Mouse (Mus musculus) neutrophil, adult 83 days (primary cell): ENCODE measurements around the gene Ftcd. TPM values are rescaled to one million over a fixed set of nuclear protein-coding genes. Genes with fewer than 3 reads are reported as not detected.

ENCODE experiments used
- total RNA-seq, 2 experiments: library from RNA; stranded (reverse); gene quantifications; one replicate each; pipeline ENCODE4 v1.2.4; 2023

The Ftcd gene
- not detected for total RNA-seq

DNA sequence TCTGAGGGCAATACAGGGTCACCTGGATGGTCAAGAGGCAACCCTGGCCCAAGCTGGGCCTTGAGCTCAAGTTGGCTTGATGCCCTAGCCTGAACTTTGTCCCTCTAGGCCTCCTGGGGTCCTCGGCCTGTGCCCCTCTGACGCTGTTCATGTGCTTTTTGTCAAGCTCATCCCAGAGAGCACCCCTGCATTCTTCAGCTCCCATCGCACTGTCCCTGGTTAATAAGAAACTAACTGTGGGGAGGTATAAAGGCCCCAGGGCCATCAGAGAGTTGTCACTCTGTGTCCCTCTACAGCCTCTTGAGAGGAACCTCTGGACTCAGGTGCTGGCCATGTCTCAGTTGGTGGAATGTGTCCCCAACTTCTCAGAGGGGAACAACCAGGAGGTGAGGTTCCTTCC lies at the start of gene Ftcd:
TSS of gene Ftcd (plus strand) at position 275 of the 400 bp plus-strand sequence.

GRCm38 (mm10) chr10:76531375-76531774 lies 44.1 kb upstream of the Ftcd start, which contains the start of gene Lss:
Lss (plus strand) TSS chr10:76531588.

DNA sequence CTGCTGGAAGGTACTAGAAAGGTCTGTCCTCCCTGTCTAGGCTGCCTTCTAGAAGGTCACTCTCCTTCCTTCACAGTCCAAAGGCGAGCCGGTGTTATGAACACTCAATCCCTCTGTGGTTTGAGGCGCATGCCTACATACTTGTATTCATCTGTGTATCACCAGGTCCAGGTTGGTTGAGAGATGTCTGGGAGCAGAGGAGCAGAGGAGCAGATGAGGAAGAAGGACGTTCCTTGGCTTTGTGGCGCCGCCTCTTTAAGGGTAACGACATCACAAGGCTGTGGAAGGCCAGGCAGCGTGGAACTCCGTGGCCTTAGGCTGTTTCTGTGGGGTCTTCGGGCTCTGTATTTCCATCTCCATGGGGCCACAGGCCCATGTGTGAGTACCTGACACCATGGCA lies 13.5 kb upstream of the Ftcd start, which contains the start of gene Spatc1l:
TSS of gene Spatc1l (plus strand) at position 301 of the 400 bp plus-strand sequence.

GRCm38 (mm10) chr10:76622928-76623680 lies 47.7 kb downstream of the Ftcd start, which contains the start of gene Col6a2:
Col6a2 (minus strand) TSS chr10:76623630.

Other genes with a start within 250 kb of the Ftcd start
- 1 to 10 TPM; 5.8 to 5.9 TPM for gene Dip2a, start 230.4 kb upstream of the Ftcd start, total RNA-seq
- 10 to 100 TPM in 1 of 2 experiments, 1 to 10 TPM in 1; 4.2 to 24.1 TPM for gene AC141477.1, start 135.2 kb upstream of the Ftcd start, total RNA-seq
- gene Pcnt, start 132.9 kb upstream of the Ftcd start, total RNA-seq: 10 to 100 TPM; 34.6 to 40.1 TPM
- not detected for gene 2610028H24Rik, start 126.6 kb upstream of the Ftcd start, total RNA-seq
- 10 to 100 TPM; 48.0 to 48.6 TPM for gene Mcm3ap, start 106.7 kb upstream of the Ftcd start, total RNA-seq
- 1 to 10 TPM in 1 of 2 experiments, under 1 TPM in 1; 0.88 to 1.2 TPM for gene Ybey, start 106.5 kb upstream of the Ftcd start, total RNA-seq
- gene Lss, start 44.1 kb upstream of the Ftcd start, total RNA-seq: 1 to 10 TPM; 4.4 to 5.6 TPM
- gene Spatc1l, start 13.4 kb upstream of the Ftcd start, total RNA-seq: not detected
- gene Col6a2, start 48.0 kb downstream of the Ftcd start, total RNA-seq: under 1 TPM; 0.29 to 0.72 TPM
- gene Col6a1, start 150.5 kb downstream of the Ftcd start, total RNA-seq: under 1 TPM; 0.44 to 0.75 TPM